Mouse (Mus musculus): ENCODE measurements around the gene Fiz1.

DNA sequence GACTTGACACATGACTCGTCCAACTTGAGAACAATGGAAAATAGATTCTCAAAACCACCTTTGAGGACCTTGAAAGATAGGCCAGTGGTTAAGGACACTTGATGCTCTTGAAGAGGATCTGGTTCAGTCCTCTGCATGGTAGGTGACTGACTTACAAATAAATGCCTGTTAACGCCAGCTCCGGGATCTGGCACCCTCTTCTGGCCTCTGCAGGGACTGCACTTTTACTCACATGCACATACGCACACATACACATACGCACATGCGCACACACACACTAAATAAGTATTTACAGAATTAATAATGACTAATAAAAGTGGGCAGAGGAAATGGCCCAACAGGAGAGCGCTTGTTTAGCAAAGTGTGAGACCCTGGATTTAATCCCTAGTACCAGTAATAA is 37.7 kb downstream of the Fiz1 start:
- TF ChIP-seq GATA1 (IDR thresholded peaks at IDR 0.05; ENCODE audit: low read length) (no peak), TAL1 (IDR thresholded peaks at IDR 0.05; ENCODE audit: low read length) (no peak)

All from erythroblast, embryonic 14.5 days (primary cell).